Mouse (Mus musculus) midbrain, embryonic 13.5 days (tissue): ENCODE measurements around the gene Plcd3. TPM values are rescaled to one million over a fixed set of nuclear protein-coding genes. Genes with fewer than 3 reads are reported as not detected.

ENCODE experiments used
- ATAC-seq: fragments of 200-750 bp; cut with Nextera tagmentation; 2 replicates; pipeline ENCODE4 v1.8.0; 2017; ENCODE audit warnings: mild to moderate bottlenecking, moderate TSS enrichment, moderate library complexity
- H3K27ac ChIP-seq: fragments of 300-500 bp; sonication (generic); 2 replicates; pipeline ENCODE4 v1.5.1; 2015; ENCODE audit warnings: inconsistent platforms, mild to moderate bottlenecking, moderate library complexity
- H3K27me3 ChIP-seq: fragments of 300-500 bp; sonication (generic); 2 replicates; pipeline ENCODE4 v1.6.1; 2015; ENCODE audit warnings: mild to moderate bottlenecking, inconsistent platforms
- H3K36me3 ChIP-seq: fragments of 300-500 bp; sonication (generic); 2 replicates; pipeline ENCODE4 v1.6.1; 2015; ENCODE audit warnings: mild to moderate bottlenecking, inconsistent platforms
- H3K4me1 ChIP-seq: fragments of 300-500 bp; sonication (generic); replicated peaks from 2 replicates; pipeline ENCODE4 v1.6.1; 2015; ENCODE audit warnings: inconsistent platforms
- H3K4me2 ChIP-seq: fragments of 300-500 bp; sonication (generic); replicated peaks from 2 replicates; pipeline ENCODE4 v1.6.1; 2015; ENCODE audit warnings: moderate library complexity, mild to moderate bottlenecking, inconsistent platforms
- H3K4me3 ChIP-seq: fragments of 300-500 bp; sonication (generic); replicated peaks from 2 replicates; pipeline ENCODE4 v1.5.1; 2015; ENCODE audit warnings: mild to moderate bottlenecking, inconsistent platforms
- H3K9ac ChIP-seq: fragments of 300-500 bp; sonication (generic); replicated peaks from 2 replicates; pipeline ENCODE4 v1.6.1; 2015; ENCODE audit warnings: mild to moderate bottlenecking, inconsistent platforms
- H3K9me3 ChIP-seq: fragments of 300-500 bp; sonication (generic); 2 replicates; pipeline ENCODE4 v1.6.1; 2016; ENCODE audit warnings: mild to moderate bottlenecking, inconsistent platforms
- WGBS: fragments of 180-500 bp; shearing (Covaris S2); methylation state at CpG from one replicate; pipeline ENCODE4 v1.1.7; 2015; 5-methylcytosine and 5-hydroxymethylcytosine counted together
- polyA plus RNA-seq: library from polyadenylated mRNA; unstranded; fragments of >200 nt; fragmentation: Nextera tagmentation; extraction: Ambion mirVana; gene quantifications from 2 replicates; pipeline ENCODE4 v1.2.1, GENCODE M21; 2015

The Plcd3 gene
- polyA plus RNA-seq, 1 experiment from 2014 or later = 1.1 TPM

DNA sequence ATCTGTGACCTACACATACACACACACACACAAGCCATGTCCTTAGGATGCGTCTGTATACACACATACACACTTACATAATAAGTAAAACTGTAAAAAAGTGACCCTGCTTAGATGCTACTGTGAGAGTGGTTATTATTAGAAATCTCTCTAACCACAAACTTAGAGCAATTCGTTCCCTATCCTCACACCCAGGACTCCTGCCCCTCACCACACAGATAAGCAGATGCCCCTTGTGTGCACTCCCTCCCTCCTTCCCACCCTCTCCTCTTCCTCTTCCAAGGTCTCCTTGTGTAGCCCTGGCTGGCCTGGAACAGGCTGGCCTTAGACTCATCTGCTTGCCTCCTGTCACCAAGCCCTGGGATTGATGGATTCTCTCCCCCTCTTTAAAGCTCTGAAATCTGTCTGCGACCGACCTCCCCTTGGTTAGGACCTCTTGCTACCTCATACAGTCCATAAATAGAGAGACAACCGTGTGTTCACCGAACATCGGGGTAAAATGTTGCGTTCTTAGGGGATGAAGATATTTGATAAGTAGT lies 34.6 kb upstream of the Plcd3 start:
- Histone ChIP-seq H3K4me1 (peaks cover 24% of the 10 kb centered on the region), H3K9me3 (no peaks in the 10 kb centered on the region), H3K36me3 (peaks cover 21% of the 10 kb centered on the region), H3K27ac (no peak overlapping the region), H3K9ac (no peak overlapping the region), H3K27me3 (no peaks in the 10 kb centered on the region), H3K4me3 (no peak overlapping the region), H3K4me2 (no peak overlapping the region)
- no peak for ATAC-seq
- WGBS = 88% methylated on average over 8 of the region's 8 CpGs

DNA sequence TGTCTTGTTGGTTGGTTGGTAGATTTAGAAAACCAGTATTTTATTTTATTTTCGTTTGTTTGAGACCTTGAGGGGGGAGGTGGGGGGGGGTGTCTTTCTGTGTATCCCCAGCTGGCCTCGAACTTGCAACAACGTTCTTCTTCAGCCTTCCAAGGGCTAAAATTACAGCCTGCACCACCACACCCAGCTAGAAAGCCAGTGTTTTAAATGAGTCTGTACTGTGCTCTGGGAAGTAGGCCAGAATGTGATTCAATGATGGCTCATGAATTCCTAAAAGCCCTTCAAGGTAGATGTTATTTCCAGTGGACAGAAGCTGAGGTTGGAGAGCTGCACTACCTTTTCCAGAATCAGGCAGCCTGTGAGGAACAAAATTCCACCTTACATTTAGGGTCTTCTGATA lies 32.8 kb upstream of the Plcd3 start:
- Histone ChIP-seq H3K27ac (no peak overlapping the region), H3K9ac (no peak overlapping the region)
- WGBS = 82% methylated on average over 3 of the region's 3 CpGs

DNA sequence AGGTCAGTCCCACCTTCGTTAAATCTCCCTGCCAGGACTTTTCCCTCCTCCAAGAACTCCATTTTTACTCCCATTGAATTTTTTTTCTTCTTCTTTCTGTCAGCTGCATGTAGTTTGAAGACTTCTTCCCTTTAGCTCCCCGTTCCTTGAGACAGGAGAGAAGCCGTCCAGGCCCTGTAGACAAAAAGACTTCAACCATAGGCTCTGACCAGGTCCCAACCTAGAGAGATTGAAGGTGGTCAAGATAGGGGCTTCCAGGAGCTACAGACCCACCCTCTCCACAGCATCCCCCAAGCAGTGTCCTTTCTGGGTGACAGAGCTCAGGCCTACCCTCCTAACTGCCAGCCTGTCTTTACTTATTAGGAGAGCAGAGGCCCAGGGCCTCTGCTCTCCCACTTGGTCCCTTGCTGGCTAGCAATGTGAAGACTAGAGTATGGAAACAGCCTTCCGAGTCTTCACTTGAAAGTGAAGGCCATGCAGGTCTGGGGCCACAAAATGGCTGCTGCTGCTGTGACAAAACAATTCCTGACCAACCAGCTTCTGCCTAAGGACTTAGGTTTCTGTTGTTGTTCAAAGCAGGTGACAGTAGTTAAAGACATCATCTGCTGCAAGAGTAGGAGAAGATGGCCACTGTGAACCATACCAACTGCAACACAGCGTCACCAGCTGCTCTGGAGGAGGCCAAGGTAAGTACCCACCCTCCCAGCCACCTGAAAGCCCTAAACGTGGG lies 32.2 kb upstream of the Plcd3 start:
- H3K27me3 ChIP-seq = no peaks in the 10 kb centered on the region
- peak overlapping the region; percentile 63 for H3K9ac ChIP-seq
- 56% methylated on average over 6 of the region's 6 CpGs for WGBS
- no peaks in the 10 kb centered on the region for H3K9me3 ChIP-seq
- H3K4me1 ChIP-seq = peaks cover 37% of the 10 kb centered on the region
- peaks cover 5% of the 10 kb centered on the region for H3K36me3 ChIP-seq
- peak overlapping the region; percentile 54 for H3K4me2 ChIP-seq
- H3K4me3 ChIP-seq = peak overlapping the region; percentile 34
- ATAC-seq = peak; percentile 66
- H3K27ac ChIP-seq = peak overlapping the region; percentile 78

More for the DNA sequence above, 32.8 kb upstream of the Plcd3 start:
- Histone ChIP-seq H3K27me3 (no peaks in the 10 kb centered on the region), H3K4me1 (peaks cover 37% of the 10 kb centered on the region), H3K4me2 (peak overlapping the region; percentile 54), H3K36me3 (peaks cover 11% of the 10 kb centered on the region), H3K9me3 (no peaks in the 10 kb centered on the region), H3K4me3 (no peak overlapping the region)
- no peak for ATAC-seq

DNA sequence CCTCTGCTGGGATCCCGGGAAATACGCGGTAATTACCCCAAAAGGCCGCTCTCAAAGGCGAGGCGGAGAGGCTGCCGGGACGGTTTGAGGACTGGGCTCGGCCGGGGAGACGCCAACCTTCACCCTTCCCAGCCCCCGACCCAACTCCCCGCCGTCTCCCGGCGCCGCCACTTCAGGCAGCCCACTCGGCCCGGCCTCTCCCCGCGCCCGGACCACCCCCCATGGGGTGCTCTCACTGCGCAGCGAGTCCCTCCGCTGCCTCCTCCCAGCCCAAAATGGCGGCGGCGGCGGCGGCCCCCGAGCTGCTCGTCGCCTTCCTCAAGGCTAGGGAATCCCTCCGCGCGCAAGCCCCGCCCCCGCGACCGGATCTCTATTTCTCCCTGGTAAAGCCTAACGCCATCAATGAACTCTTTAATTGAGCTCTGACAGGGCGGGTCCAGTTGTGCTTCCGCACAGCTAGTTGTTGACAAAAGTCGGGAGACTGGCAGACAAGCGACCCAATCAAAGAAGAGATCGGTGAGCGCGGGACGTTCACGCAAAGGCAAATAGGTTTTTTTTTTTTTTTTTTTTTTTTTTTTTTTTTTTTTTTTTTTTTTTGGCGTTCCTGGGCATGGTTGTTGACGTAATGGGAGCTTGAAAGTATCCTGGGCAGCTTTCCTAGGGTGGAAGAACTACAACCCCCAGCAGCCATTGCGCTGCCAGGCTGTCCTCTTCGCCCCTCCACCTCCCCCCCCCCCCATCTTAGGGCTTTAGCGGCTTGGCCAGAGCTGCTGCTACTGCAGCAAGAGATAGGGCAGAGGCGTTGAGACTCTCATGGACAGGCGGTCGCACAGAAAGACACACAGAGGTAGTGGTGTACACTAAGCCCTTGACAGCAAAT lies 31.4 kb upstream of the Plcd3 start:
- peaks cover 37% of the 10 kb centered on the region for H3K4me1 ChIP-seq
- H3K27ac ChIP-seq = peak overlapping the region; percentile 98
- peak overlapping the region; percentile 63 for H3K4me2 ChIP-seq
- WGBS = under 1% methylated on average over 57 of the region's 58 CpGs
- H3K36me3 ChIP-seq = no peaks in the 10 kb centered on the region
- H3K9me3 ChIP-seq = no peaks in the 10 kb centered on the region
- peak; percentile 91 for ATAC-seq
- H3K27me3 ChIP-seq = no peaks in the 10 kb centered on the region
- H3K9ac ChIP-seq = peak overlapping the region; percentile 100
- peak overlapping the region; percentile 93 for H3K4me3 ChIP-seq

DNA sequence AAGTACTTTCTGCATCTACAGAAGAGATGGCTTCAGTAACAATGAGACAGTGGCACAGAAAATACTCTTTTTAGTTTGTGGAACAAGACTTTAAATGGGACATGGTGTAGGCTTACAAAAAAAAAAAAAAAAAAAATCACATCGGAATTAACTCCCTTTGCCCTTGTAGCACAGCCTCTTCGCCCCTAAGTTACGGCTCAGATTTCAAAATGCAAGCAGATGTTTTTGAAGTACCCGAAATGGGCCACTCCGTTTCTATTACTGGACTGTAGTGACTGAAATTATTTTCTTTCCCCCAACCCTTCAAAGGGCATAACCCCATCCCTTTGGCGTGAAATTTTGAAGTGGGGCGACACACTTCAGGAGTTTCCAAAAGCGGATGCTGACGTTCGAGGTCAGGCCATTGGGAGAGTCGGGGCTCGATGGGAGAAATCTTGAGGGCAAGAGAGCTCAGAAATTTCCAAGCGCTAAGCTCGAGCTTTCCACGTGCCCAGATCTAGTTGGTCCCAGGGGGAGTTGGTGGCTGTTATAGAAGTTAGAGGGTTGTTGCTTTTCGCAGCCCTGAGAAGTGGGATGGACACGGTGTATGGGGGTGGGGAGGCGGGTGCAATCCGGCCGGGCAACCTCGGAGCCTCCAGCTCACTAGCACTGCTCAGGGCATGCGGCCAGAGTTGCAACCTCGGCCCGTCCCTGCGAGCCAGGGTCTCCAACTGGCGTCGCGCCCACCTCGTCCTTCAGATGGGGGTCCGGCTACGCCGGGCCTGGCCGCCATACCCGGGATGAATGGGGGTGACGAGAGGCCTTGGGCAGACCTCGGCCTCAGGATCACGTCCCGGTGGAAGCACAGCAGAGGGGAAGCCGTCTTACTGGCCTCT lies 30.5 kb upstream of the Plcd3 start, which contains the start of gene Hexim2:
TSS of gene Hexim2 (plus strand) at position 729 of the 875 bp plus-strand sequence.
- H3K9me3 ChIP-seq = no peaks in the 10 kb centered on the region
- WGBS = under 1% methylated on average over 39 of the region's 39 CpGs

DNA sequence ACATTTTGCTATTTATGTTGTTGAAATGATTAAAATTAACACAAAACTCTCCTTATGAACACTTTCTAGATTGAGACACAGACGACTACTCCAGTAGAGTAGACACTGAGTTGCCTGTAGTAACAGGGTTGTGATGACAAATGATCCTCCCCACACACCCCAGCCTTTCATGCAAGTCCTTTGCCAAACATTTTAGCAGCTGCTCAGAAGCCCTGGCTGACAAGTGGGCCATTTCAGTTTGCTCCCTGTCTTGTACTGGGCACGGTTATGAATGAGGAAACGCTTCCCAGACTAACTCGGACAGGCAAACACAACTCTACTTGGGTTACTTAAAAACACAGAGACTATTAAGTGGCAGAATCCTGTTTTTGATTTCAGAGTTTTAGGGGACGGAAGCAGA lies 18.9 kb upstream of the Plcd3 start:
- no peak for ATAC-seq
- Histone ChIP-seq H3K4me2 (no peak overlapping the region), H3K9me3 (no peaks in the 10 kb centered on the region), H3K9ac (no peak overlapping the region), H3K4me3 (no peak overlapping the region), H3K36me3 (no peaks in the 10 kb centered on the region), H3K4me1 (peaks cover 28% of the 10 kb centered on the region), H3K27me3 (no peaks in the 10 kb centered on the region), H3K27ac (no peak overlapping the region)
- WGBS = 77% methylated on average over 5 of the region's 5 CpGs

More for the DNA sequence above, 30.5 kb upstream of the Plcd3 start, which contains the start of gene Hexim2:
- Histone ChIP-seq H3K27me3 (no peaks in the 10 kb centered on the region), H3K27ac (peak within 1 kb of the TSS; percentile 98), H3K4me2 (peak within 1 kb of the TSS; percentile 63), H3K9ac (peak within 1 kb of the TSS; percentile 100), H3K36me3 (no peaks in the 10 kb centered on the region), H3K4me3 (peak within 1 kb of the TSS; percentile 93), H3K4me1 (peaks cover 37% of the 10 kb centered on the region)
- peak; percentile 72 for ATAC-seq

DNA sequence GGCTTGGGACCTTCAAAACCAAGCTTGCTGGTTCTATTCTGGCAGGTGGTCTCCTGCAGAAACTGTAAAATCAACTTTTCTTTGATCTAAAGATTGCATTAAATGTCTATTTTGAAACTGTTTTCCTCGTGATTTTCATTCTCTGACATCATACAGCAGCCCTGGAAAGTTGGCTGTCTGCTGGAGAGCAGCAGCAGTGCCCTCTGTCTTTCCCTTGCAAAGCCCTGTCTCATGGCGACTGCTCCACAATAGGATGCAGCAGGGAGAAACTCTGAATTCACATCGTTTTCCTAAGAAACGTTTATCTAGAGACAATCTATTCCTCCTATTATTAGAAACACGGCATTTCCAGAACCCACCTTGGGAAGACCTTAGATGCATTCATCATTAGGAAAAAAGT lies 18.2 kb upstream of the Plcd3 start:
- Histone ChIP-seq H3K9me3 (no peaks in the 10 kb centered on the region), H3K27me3 (no peaks in the 10 kb centered on the region), H3K27ac (no peak overlapping the region), H3K4me3 (no peak overlapping the region), H3K9ac (no peak overlapping the region), H3K4me2 (no peak overlapping the region), H3K4me1 (peaks cover 33% of the 10 kb centered on the region), H3K36me3 (no peaks in the 10 kb centered on the region)
- no peak for ATAC-seq
- WGBS = 60% methylated on average over 5 of the region's 5 CpGs

DNA sequence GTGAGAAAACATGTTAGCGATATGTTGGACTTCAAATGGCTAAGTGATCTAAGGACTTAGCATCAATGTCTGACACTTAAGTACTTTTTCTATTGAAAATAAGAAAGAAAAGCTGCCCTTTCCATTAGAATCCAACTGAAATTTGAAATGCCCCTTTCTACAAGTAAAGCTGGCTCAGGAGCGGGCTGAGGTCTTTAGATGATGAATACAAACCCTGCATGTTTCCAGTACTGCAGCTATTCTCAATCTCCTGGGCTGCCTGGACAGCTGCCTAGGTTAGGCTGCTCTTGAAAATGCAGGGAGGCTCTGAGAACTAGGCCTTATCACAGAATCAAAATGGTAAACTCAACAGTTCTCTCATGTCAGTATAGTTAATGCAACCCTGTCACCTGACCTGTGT lies 17.4 kb upstream of the Plcd3 start:
- 94% methylated on average over 2 of the region's 2 CpGs for WGBS
- Histone ChIP-seq H3K9me3 (no peaks in the 10 kb centered on the region), H3K36me3 (no peaks in the 10 kb centered on the region), H3K27me3 (peaks cover 2% of the 10 kb centered on the region), H3K27ac (no peak overlapping the region), H3K4me2 (peak overlapping the region; percentile 92), H3K4me1 (peaks cover 36% of the 10 kb centered on the region), H3K4me3 (peak overlapping the region; percentile 59), H3K9ac (no peak overlapping the region)
- ATAC-seq = no peak

DNA sequence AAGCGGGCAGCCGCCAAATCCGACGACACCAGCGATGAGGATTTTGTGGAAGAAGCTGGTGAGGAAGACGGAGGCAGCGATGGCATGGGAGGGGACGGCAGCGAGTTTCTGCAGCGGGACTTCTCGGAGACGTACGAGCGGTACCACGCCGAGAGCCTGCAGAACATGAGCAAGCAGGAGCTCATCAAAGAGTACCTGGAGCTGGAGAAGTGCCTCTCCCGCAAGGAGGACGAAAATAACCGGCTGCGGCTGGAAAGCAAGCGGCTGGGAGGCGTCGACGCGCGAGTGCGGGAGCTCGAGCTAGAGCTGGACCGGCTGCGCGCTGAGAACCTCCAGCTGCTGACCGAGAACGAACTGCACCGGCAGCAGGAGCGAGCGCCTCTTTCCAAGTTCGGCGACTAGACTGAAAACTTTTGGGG lies 16.1 kb upstream of the Plcd3 start:
- ATAC-seq = no peak
- WGBS = under 1% methylated on average over 38 of the region's 38 CpGs
- Histone ChIP-seq H3K4me3 (peak overlapping the region; percentile 59), H3K4me2 (peak overlapping the region; percentile 92), H3K36me3 (no peaks in the 10 kb centered on the region), H3K27me3 (peaks cover 14% of the 10 kb centered on the region), H3K27ac (no peak overlapping the region), H3K9me3 (no peaks in the 10 kb centered on the region), H3K4me1 (peaks cover 41% of the 10 kb centered on the region), H3K9ac (peak overlapping the region; percentile 65)

DNA sequence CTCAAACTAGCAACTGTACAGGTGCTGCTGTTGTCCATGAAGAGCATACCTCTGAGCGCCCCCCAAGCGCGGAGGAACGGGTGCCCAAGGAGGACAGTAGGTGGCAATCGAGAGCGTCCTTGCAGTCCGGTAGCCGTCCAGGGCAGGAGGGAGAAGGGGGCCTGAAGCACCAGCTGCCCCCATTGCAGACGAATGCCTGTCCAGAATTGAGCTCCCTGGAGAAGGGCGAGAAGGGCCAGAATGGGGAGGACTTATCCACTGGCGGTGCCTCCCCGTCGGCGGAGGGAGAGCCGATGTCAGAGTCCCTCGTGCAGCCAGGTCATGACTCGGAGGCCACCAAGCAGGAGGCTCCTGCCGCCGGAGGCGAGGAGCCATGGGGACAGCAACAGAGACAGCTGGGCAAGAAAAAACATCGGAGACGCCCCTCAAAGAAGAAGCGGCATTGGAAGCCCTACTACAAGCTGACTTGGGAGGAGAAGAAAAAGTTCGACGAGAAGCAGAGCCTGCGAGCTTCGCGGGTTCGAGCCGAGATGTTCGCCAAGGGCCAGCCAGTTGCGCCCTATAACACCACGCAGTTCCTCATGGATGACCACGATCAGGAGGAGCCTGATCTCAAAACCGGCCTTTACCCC lies 15.6 kb upstream of the Plcd3 start:
- peak overlapping the region; percentile 92 for H3K4me2 ChIP-seq
- H3K4me3 ChIP-seq = peak overlapping the region; percentile 59
- peak overlapping the region; percentile 65 for H3K9ac ChIP-seq
- no peaks in the 10 kb centered on the region for H3K36me3 ChIP-seq
- H3K9me3 ChIP-seq = no peaks in the 10 kb centered on the region
- ATAC-seq = peak; percentile 26; the same call in 1 of the 2 replicates
- H3K27ac ChIP-seq = peak overlapping the region; percentile 91
- peaks cover 20% of the 10 kb centered on the region for H3K27me3 ChIP-seq
- peaks cover 46% of the 10 kb centered on the region for H3K4me1 ChIP-seq
- under 1% methylated on average over 35 of the region's 35 CpGs for WGBS
